Mouse (Mus musculus) heart, embryonic 13.5 days (tissue): Measurements from ENCODE around the gene AI661453. TPM values are rescaled to one million over a fixed set of nuclear protein-coding genes. Genes with fewer than 3 reads are reported as not detected.
"Not testable (repeated sequence)": the region's sequence is repeated elsewhere in the genome, so short reads cannot be mapped to it uniquely, and the experiment has no call there.

Experiments used
- ATAC-seq: fragments of 200-750 bp; cut with Nextera tagmentation; 2 replicates; pipeline ENCODE4 v1.8.0; 2017; ENCODE audit warnings: moderate TSS enrichment; ENCODE audit not compliant: insufficient number of reproducible peaks, low FRiP score, low TSS enrichment; ENCODE audit errors: extremely low read depth
- H3K27ac ChIP-seq: fragments of 300-500 bp; sonication (generic); replicated peaks from 2 replicates; pipeline ENCODE4 v1.5.1; 2015; ENCODE audit warnings: moderate library complexity, mild to moderate bottlenecking, inconsistent platforms
- H3K27me3 ChIP-seq: fragments of 300-500 bp; sonication (generic); replicated peaks from 2 replicates; pipeline ENCODE4 v1.6.1; 2015; ENCODE audit warnings: mild to moderate bottlenecking, inconsistent platforms
- H3K36me3 ChIP-seq: fragments of 300-500 bp; sonication (generic); 2 replicates; pipeline ENCODE4 v1.6.1; 2015; ENCODE audit warnings: mild to moderate bottlenecking, inconsistent platforms
- H3K4me1 ChIP-seq: fragments of 300-500 bp; sonication (generic); 2 replicates; pipeline ENCODE4 v1.6.1; 2015; ENCODE audit warnings: inconsistent platforms
- H3K4me2 ChIP-seq: fragments of 300-500 bp; sonication (generic); 2 replicates; pipeline ENCODE4 v1.6.1; 2015; ENCODE audit warnings: inconsistent platforms, mild to moderate bottlenecking, moderate library complexity
- H3K4me3 ChIP-seq: fragments of 300-500 bp; sonication (generic); 2 replicates; pipeline ENCODE4 v1.5.1; 2015; ENCODE audit warnings: moderate library complexity, mild to moderate bottlenecking, inconsistent platforms
- H3K9ac ChIP-seq: fragments of 300-500 bp; sonication (generic); 2 replicates; pipeline ENCODE4 v1.6.1; 2015; ENCODE audit warnings: inconsistent platforms, mild to moderate bottlenecking, moderate library complexity
- H3K9me3 ChIP-seq: fragments of 300-500 bp; sonication (generic); 2 replicates; pipeline ENCODE4 v1.6.1; 2016; ENCODE audit warnings: inconsistent platforms
- WGBS: fragments of 180-500 bp; shearing (Covaris S2); methylation state at CpG from one replicate; pipeline ENCODE4 v1.1.7; 2015; ENCODE audit warnings: mixed read lengths; 5-methylcytosine and 5-hydroxymethylcytosine counted together
- polyA plus RNA-seq: library from polyadenylated mRNA; unstranded; fragments of >200 nt; fragmentation: Nextera tagmentation; extraction: Ambion mirVana; gene quantifications from 2 replicates; pipeline ENCODE4 v1.2.1, GENCODE M21; 2015

The AI661453 gene
- polyA plus RNA-seq, 1 experiment from 2014 or later = 0.82 TPM

DNA sequence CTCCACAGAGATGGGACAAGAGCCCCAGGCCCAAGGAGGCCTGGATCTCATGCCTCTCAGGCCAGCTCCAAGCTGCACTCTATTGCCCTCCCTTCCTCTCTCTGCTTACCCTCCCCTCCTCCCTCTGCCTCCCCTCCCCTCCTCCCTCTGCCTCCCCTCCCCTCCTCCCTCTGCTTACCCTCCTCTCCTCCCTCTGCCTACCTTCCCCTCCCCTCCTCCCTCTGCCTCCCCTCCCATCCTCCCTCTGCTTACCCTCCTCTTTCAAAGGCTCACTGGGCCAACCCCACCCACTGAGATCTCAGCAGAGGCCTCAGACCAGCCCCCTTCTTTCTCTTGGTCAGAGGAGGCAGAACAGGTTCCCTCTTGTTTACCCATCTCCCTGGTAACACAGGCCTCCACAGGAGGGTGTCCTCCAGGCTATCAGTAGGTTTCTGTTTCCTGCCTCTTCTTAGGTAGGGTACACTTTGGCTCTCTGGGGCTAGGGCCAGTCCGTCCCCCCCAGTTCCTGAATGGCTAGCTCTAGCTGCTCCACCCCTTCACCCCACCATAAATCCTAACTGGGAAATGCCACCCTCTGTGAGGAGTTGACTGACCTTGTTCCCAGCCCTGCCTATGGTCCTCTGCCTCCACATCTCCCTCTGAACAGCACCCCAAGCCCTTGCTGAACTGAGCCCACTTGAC, 48.0 kb downstream of the AI661453 start:
- Histone ChIP-seq H3K9me3 (no peaks in the 10 kb centered on the region), H3K4me1 (peaks cover 30% of the 10 kb centered on the region), H3K4me2 (no peak overlapping the region), H3K36me3 (peaks cover 21% of the 10 kb centered on the region), H3K9ac (peak overlapping the region; percentile 24), H3K27me3 (no peaks in the 10 kb centered on the region), H3K27ac (peak overlapping the region; percentile 80), H3K4me3 (no peak overlapping the region)
- WGBS = 57% methylated on average over 1 of the region's 1 CpGs
- ATAC-seq = peak; percentile 18; the same call in 1 of the 2 replicates

DNA sequence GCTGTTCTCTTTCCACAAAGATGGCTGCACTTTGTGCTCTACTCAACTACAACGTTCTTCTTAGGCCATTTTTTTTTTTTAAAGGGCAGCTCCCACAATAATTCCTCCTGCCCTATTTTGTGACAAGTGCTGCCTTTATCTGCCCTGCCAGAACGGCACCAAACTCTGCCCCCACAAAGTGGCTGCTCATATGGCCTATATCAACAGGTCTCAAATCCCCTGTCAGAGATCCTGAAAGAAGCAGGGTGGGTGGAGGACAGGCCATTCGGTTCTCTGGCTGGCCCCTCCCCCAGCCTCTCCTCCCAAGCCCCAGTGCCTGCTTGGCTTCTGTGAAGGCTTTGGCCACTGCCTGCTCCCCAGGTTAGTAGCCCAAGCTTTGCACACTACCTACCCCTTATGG, 48.6 kb downstream of the AI661453 start:
- 8% methylated on average over 3 of the region's 3 CpGs for WGBS
- peaks cover 25% of the 10 kb centered on the region for H3K4me1 ChIP-seq
- no peaks in the 10 kb centered on the region for H3K9me3 ChIP-seq
- no peak overlapping the region for H3K4me3 ChIP-seq
- peak overlapping the region; percentile 80 for H3K27ac ChIP-seq
- H3K27me3 ChIP-seq = no peaks in the 10 kb centered on the region
- no peak overlapping the region for H3K4me2 ChIP-seq
- H3K9ac ChIP-seq = peak overlapping the region; percentile 24; the same call in 1 of the 2 replicates
- ATAC-seq = no peak
- peaks cover 27% of the 10 kb centered on the region for H3K36me3 ChIP-seq

DNA sequence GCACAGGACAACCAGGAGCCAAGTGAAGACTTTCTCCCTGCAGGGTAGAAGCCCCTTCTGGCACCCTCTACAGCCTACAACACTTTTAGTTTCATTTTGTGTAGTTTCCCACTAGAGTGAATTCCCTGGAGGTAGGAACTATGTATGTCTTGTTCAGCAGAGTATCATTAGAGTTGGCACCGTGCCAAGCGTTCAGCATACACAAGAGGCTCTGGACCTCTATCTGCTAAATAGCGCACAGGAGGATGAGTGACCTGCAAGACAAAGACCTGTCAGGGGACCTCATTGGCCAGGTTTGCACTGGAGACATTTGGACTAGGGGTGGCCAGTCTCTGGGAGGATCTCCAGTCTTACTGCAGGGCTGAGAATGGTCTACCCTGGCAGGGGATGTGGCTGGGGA, 49.4 kb downstream of the AI661453 start:
- ATAC-seq = no peak

DNA sequence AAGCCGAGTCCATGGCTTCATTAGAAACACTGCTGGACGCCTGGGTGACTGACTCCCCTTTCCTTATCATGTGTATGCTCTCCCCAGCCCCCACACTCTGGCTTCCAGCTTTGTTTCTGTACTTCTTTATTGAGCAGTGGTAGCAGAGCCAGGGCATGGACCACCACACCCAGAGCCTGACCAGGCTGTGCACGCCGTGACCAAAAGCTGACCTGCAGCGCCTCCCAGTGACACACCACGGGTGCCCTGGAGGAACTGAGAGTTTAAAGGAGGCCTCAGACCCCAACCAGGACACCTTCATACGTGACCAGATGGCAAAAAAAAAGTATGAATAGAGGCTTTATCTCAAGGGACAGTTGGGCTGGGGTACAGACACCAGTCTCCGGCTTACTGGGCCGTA, 54.4 kb downstream of the AI661453 start:
- 77% methylated on average over 9 of the region's 9 CpGs for WGBS
- H3K9ac ChIP-seq = no peak overlapping the region
- ATAC-seq = no peak
- no peaks in the 10 kb centered on the region for H3K9me3 ChIP-seq
- peaks cover 85% of the 10 kb centered on the region for H3K36me3 ChIP-seq
- H3K4me1 ChIP-seq = peaks cover 3% of the 10 kb centered on the region
- no peak overlapping the region for H3K27ac ChIP-seq
- no peaks in the 10 kb centered on the region for H3K27me3 ChIP-seq
- no peak overlapping the region for H3K4me3 ChIP-seq
- no peak overlapping the region for H3K4me2 ChIP-seq

More for the DNA sequence above, 49.4 kb downstream of the AI661453 start:
- H3K27me3 ChIP-seq = no peaks in the 10 kb centered on the region
- 0 out of 2 replicates have a peak overlapping the region, but pooled peaks have one; percentile 10 for H3K9ac ChIP-seq
- peak overlapping the region; percentile 80 for H3K27ac ChIP-seq
- no peaks in the 10 kb centered on the region for H3K9me3 ChIP-seq
- no peak overlapping the region for H3K4me3 ChIP-seq
- H3K4me1 ChIP-seq = peaks cover 25% of the 10 kb centered on the region
- H3K4me2 ChIP-seq = no peak overlapping the region
- peaks cover 35% of the 10 kb centered on the region for H3K36me3 ChIP-seq
- WGBS = 62% methylated on average over 3 of the region's 3 CpGs

DNA sequence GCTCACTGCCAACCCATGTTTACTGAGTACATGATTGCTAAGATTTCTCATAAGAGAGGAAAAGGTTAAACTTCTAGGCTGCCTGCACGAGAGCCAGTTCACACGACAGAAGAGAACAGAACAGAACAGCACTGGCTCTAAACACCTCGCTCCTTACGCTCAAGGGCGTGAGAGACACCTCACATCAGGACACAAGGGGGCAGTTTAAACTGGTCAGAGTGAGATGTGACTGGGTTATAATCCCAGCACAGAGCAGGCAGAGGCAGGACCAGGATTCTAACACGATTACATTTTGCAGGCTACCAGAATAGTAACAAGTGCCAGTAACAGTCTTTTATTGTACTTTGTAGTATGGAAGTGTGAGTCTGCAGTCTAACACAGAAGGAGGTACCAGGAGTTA, 56.3 kb downstream of the AI661453 start:
- 71% methylated on average over 6 of the region's 6 CpGs for WGBS
- no peak for ATAC-seq
- no peak overlapping the region for H3K4me3 ChIP-seq
- H3K4me2 ChIP-seq = no peak overlapping the region
- H3K27me3 ChIP-seq = no peaks in the 10 kb centered on the region
- H3K9me3 ChIP-seq = no peaks in the 10 kb centered on the region
- H3K9ac ChIP-seq = no peak overlapping the region
- H3K36me3 ChIP-seq = peaks cover 99% of the 10 kb centered on the region
- H3K27ac ChIP-seq = no peak overlapping the region
- H3K4me1 ChIP-seq = no peaks in the 10 kb centered on the region

DNA sequence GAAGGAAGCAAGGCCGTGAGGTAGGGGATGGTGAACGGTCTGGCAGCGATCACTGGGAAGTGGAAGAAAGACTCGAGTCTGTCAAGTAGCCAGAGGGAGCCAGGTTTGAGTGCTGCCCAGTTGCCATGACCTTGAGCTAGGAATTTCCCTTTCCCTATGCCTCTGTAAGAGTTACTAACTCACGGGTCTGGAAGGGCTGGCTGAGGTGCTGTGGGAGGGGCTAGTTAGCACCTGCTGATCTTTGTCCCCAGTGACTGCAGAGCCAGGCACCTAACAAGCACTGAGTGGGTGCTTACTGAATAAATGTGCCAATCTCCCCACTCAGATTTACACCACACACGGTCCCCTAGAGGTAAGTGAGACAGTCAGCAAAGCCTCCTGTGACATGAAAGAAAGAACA, 57.2 kb downstream of the AI661453 start:
- Histone ChIP-seq H3K4me2 (no peak overlapping the region), H3K9ac (no peak overlapping the region), H3K27ac (no peak overlapping the region), H3K27me3 (no peaks in the 10 kb centered on the region), H3K4me1 (no peaks in the 10 kb centered on the region), H3K36me3 (peaks cover 98% of the 10 kb centered on the region), H3K9me3 (no peaks in the 10 kb centered on the region), H3K4me3 (no peak overlapping the region)
- WGBS = 87% methylated on average over 6 of the region's 6 CpGs
- no peak for ATAC-seq

DNA sequence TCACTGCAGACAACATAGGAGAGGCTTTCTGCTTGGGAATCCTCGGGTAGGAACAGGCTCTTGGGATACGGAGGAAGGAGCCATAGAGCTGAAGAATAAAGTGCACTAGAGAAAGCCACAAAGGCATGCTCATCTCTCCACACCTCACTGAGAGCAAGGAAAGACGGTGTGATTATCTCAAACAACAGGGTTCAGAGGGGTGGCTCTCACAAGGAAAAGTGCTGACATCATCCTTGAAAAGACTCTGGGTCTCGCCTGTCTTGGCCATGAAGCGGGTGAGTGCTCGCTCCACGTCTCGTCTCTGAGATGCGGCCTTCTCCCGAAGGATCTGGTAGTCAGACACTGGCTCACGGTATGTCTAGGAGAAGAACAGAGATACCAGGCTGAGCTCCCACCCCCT, 57.7 kb downstream of the AI661453 start:
- H3K4me2 ChIP-seq = no peak overlapping the region

DNA sequence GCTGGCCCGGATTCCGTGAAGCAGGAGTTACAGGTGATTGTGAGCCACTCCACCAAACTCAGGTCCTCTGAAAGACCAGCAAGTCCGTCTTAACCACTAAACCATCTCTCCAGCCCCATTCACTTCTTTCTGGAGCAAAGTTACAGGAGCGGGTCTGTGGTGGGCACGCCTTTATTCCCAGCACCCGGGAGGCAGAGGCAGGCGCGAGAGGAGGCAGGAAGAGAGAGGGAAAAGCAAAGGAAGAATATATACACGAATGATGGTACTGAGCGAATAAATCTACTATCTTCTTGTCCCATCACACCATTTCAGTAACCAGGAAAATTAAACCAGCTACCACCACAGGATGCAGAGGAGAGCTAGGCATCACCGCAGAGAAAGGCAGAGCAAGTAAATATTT, 65.1 kb downstream of the AI661453 start:
- Histone ChIP-seq H3K4me3 (peak overlapping the region; percentile 82), H3K4me1 (peaks cover 39% of the 10 kb centered on the region), H3K36me3 (peaks cover 41% of the 10 kb centered on the region), H3K9me3 (no peaks in the 10 kb centered on the region), H3K27me3 (no peaks in the 10 kb centered on the region), H3K27ac (peak overlapping the region; percentile 65), H3K4me2 (peak overlapping the region; percentile 98), H3K9ac (peak overlapping the region; percentile 88)
- 8% methylated on average over 11 of the region's 11 CpGs for WGBS
- ATAC-seq = no peak

More for the DNA sequence above, 57.7 kb downstream of the AI661453 start:
- 77% methylated on average over 11 of the region's 11 CpGs for WGBS
- Histone ChIP-seq H3K27me3 (no peaks in the 10 kb centered on the region), H3K9me3 (no peaks in the 10 kb centered on the region), H3K36me3 (peaks cover 98% of the 10 kb centered on the region), H3K27ac (no peak overlapping the region), H3K4me1 (no peaks in the 10 kb centered on the region), H3K9ac (no peak overlapping the region), H3K4me3 (no peak overlapping the region)
- 0 out of 2 replicates have a peak, but pooled peaks have one; percentile 20 for ATAC-seq

DNA sequence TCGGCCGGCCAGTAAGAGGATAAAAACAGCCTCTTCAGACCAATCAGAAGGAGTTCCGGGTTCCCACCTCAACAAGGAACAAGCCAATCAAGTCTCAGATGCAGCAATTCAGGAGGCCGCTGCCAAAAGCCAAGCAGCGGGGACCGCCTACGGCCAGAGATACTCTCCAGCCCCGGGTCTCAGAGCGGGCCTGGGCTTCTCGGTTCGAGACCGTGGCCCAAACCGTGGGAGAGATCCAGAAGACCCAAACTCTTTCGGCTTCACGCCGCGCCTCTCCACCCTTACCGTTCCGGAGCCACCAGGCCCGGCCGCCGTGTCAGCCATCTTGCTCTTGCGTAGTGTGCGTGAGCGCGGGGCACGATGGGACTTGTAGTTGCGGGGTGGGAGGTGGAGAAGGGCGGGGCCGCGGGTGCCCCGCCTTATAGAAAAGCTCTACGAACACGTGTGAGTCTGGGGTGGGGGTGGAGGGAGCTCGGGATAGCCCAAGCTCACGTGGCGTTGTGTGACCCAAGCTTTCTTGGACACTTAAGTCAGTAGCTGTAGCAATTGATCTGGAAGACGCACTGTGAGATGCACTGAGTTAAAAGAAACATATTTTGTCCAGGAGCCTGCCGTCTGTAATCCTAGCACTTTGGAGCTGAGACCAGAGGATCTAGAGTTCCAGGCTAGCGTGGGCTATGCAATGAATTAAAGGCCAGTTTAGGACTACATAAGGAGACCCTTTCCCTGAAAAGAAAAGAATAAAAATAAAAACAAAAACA, 65.7 kb downstream of the AI661453 start, which contains the start of gene Taf8:
Gene Taf8, minus strand, starts transcription at position 347 of the 761 bp plus-strand sequence.
- Histone ChIP-seq H3K4me1 (peaks cover 39% of the 10 kb centered on the region), H3K4me2 (peak within 1 kb of the TSS; percentile 98), H3K9ac (peak within 1 kb of the TSS; percentile 88), H3K27me3 (no peaks in the 10 kb centered on the region), H3K4me3 (peak within 1 kb of the TSS; percentile 82), H3K36me3 (peaks cover 35% of the 10 kb centered on the region), H3K9me3 (no peaks in the 10 kb centered on the region), H3K27ac (peak within 1 kb of the TSS; percentile 78)
- 2% methylated on average over 40 of the region's 40 CpGs for WGBS
- peak; percentile 93 for ATAC-seq

DNA sequence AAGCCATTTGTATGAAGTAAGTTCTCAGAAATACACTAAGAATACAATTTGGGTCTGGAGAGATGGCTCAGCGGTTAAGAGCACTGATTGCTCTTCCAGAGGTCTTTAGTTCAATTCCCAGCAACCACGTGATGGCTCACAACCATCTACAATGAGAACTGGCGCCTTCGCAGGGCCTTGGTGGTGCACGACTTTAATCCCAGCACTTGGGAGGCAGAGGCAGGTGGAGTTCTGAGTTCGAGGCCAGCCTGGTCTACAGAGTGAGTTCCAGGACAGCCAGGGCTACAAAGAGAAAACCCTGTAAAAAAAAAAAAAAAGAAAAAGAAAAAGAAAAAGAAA, 66.3 kb downstream of the AI661453 start:
- WGBS = 76% methylated on average over 6 of the region's 6 CpGs

DNA sequence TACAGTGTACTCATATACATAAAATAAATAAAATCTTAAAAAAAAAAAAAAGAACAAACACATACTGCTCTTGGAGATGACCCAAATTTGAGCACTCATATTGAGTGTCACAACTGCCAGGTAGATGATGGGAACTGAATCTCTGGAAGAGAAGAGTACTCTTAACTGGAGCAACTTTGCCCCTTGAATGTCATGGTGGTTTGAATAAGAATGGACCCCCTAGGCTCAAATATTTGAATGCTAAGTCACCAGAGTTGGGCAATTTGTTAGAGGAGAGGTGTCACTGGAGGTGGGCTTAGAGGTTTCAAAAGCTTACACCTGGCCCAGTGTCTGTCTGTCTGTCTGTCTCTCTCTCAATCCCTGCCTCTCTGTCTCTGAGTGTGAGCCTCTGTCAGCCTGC, 67.3 kb downstream of the AI661453 start:
- ATAC-seq = no peak

More for the DNA sequence above, 66.3 kb downstream of the AI661453 start:
- H3K4me1 ChIP-seq = peaks cover 44% of the 10 kb centered on the region
- not testable (repeated sequence) for H3K27me3 ChIP-seq, H3K9ac ChIP-seq, ATAC-seq, H3K9me3 ChIP-seq
- H3K4me2 ChIP-seq = peak overlapping the region; percentile 98
- peak overlapping the region; percentile 63; the same call in 1 of the 2 replicates for H3K27ac ChIP-seq
- peak overlapping the region; percentile 82; the same call in 1 of the 2 replicates for H3K4me3 ChIP-seq
- H3K36me3 ChIP-seq = peaks cover 30% of the 10 kb centered on the region

More for the DNA sequence above, 67.3 kb downstream of the AI661453 start:
- Histone ChIP-seq H3K27me3 (no peaks in the 10 kb centered on the region), H3K9ac (no peak overlapping the region), H3K4me2 (no peak overlapping the region), H3K4me1 (peaks cover 54% of the 10 kb centered on the region), H3K9me3 (no peaks in the 10 kb centered on the region), H3K27ac (no peak overlapping the region), H3K36me3 (peaks cover 21% of the 10 kb centered on the region), H3K4me3 (no peak overlapping the region)
